Mouse (Mus musculus): ENCODE results near the gene Slain1. TPM values are rescaled to one million over a fixed set of nuclear protein-coding genes. Genes with fewer than 3 reads are reported as not detected.

Slain1 gene
- polyA plus RNA-seq, 1 experiment from 2014 or later: 2.4 TPM

GRCm38 (mm10) chr14:103720637-103721355 is 70.8 kb downstream of the Slain1 start:
- H3K9me3 ChIP-seq (ENCODE audit: low read depth, low read length): no peaks in the 10 kb centered on the region
- ATAC-seq (ENCODE audit: insufficient read depth): peak; percentile 56; the same call in 1 of the 2 replicates
- H3K27me3 ChIP-seq (ENCODE audit: insufficient read depth, low read length): no peaks in the 10 kb centered on the region
- DNase-seq: peak; percentile 92
- H3K36me3 ChIP-seq (ENCODE audit: insufficient read depth): no peaks in the 10 kb centered on the region
- no peak overlapping the region for H3K4me2 ChIP-seq
- no peak overlapping the region for H3K9ac ChIP-seq
- H3K27ac ChIP-seq (ENCODE audit: low read depth): no peak overlapping the region
- 50% methylated on average over 13 of the region's 13 CpGs for WGBS
- no peak overlapping the region for H3K4me3 ChIP-seq (ENCODE audit: low read depth, low read length)
- TF ChIP-seq CTCF (IDR thresholded peaks at IDR 0.05; ENCODE audit: low read depth): peak; percentile 60
- H3K4me1 ChIP-seq (ENCODE audit: insufficient read depth): no peaks in the 10 kb centered on the region

- 87% methylated on average over 9 of the region's 9 CpGs for WGBS
- no peak overlapping the region for H3K9ac ChIP-seq
- no peak for ATAC-seq (ENCODE audit: insufficient read depth)
- H3K4me3 ChIP-seq (ENCODE audit: low read depth, low read length): no peak overlapping the region
- H3K36me3 ChIP-seq (ENCODE audit: insufficient read depth): no peaks in the 10 kb centered on the region
- H3K27me3 ChIP-seq (ENCODE audit: insufficient read depth, low read length): no peaks in the 10 kb centered on the region
- H3K9me3 ChIP-seq (ENCODE audit: low read depth, low read length): no peaks in the 10 kb centered on the region
- no peak overlapping the region for H3K27ac ChIP-seq (ENCODE audit: low read depth)
- DNase-seq: no peak
- no peaks in the 10 kb centered on the region for H3K4me1 ChIP-seq (ENCODE audit: insufficient read depth)
- TF ChIP-seq CTCF (IDR thresholded peaks at IDR 0.05; ENCODE audit: low read depth): no peak
- no peak overlapping the region for H3K4me2 ChIP-seq
Observed at GRCm38 (mm10) chr14:103723314-103723713, 73.3 kb downstream of the Slain1 start.

DNA sequence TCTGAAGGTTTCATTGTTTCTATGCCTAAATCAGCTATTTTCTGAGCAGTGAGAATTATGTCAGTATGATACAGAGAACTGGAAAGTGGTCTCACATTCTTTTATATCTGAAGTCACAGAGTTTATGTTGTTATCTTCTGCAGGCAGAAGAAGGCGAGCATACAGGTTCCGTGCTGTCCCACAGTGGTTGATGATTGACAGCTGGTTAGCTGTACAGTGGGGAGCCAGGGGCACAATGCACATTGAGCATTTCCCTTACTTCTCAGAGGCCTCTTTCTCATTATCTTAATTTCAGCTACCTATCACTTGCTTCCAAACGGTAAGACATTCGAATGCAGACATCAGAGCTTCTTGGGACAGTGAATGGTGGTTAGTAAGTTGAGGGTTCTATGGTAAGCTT is 73.8 kb downstream of the Slain1 start:
- WGBS: 71% methylated on average over 4 of the region's 4 CpGs
- Histone ChIP-seq H3K4me2 (no peak overlapping the region), H3K36me3 (ENCODE audit: insufficient read depth) (no peaks in the 10 kb centered on the region), H3K9ac (no peak overlapping the region), H3K9me3 (ENCODE audit: low read depth, low read length) (no peaks in the 10 kb centered on the region), H3K27ac (ENCODE audit: low read depth) (no peak overlapping the region), H3K4me1 (ENCODE audit: insufficient read depth) (no peaks in the 10 kb centered on the region), H3K4me3 (ENCODE audit: low read depth, low read length) (no peak overlapping the region), H3K27me3 (ENCODE audit: insufficient read depth, low read length) (no peaks in the 10 kb centered on the region)
- ATAC-seq (ENCODE audit: insufficient read depth) (no peak), DNase-seq (no peak)
- TF ChIP-seq CTCF (IDR thresholded peaks at IDR 0.05; ENCODE audit: low read depth): no peak

DNA sequence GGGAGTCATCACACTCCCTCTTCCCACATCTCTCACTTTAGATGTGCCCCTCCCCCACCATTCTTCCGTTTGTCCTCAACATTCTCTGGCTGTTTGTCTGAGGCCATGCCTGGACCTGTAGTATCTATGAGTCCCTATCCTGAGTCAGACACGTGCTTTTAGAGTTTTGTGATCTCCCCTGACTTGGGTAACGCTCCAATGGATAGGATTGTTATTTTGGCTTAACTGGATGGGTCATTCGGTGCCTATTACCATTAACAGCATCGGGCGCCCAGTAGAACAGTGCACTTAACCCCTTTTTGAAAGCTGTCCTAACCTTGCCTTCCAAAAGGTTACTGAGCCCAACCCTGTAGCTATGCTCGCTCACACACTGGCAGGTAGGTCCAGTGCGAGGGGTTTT is 78.5 kb downstream of the Slain1 start:
- no peak for DNase-seq
- Histone ChIP-seq H3K27ac (ENCODE audit: low read depth) (no peak overlapping the region), H3K36me3 (ENCODE audit: insufficient read depth) (no peaks in the 10 kb centered on the region), H3K9me3 (ENCODE audit: low read depth, low read length) (no peaks in the 10 kb centered on the region), H3K4me2 (no peak overlapping the region), H3K4me1 (ENCODE audit: insufficient read depth) (no peaks in the 10 kb centered on the region), H3K9ac (no peak overlapping the region), H3K27me3 (ENCODE audit: insufficient read depth, low read length) (no peaks in the 10 kb centered on the region), H3K4me3 (ENCODE audit: low read depth, low read length) (no peak overlapping the region)
- ATAC-seq (ENCODE audit: insufficient read depth): no peak
- no peak for TF ChIP-seq CTCF (IDR thresholded peaks at IDR 0.05; ENCODE audit: low read depth)
- WGBS: 88% methylated on average over 8 of the region's 8 CpGs

DNA sequence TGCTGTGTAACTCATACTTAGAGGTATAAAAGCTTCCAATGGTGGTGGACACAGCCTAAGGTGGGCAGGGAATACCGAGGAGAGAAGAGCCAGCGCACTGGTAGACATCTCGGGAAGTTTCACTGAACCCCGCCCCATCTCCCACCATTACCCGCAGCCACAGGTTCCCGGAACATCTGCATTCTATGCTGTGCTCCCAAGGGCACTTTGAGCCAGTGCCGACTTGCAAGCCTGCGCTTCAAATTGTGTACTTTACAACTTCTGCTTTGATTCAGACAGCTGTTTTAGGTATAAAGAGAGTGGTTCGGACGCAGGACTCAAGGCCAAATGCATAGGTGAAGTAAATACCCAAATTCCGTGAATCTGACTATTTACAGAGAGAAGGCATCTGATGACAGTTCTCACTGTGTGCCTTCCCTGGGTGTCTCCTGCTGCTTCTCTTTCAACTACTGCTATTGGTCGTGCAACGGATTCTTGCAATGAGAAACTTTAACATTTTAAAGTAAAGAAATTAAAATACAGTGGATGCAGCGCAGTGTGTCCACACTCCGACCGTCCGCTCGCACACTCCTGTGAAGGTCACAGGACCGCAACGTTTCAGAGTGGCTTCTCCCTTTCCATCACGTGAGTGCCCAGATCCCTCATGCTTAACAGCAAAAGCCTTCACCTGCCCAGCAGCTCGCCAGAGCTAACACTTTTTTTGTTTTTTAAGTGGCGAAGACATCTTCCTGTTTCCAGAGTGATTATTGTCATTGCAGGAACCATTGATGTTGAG is 79.1 kb downstream of the Slain1 start:
- DNase-seq (no peak), ATAC-seq (ENCODE audit: insufficient read depth) (no peak)
- Histone ChIP-seq H3K9me3 (ENCODE audit: low read depth, low read length) (no peaks in the 10 kb centered on the region), H3K27me3 (ENCODE audit: insufficient read depth, low read length) (no peaks in the 10 kb centered on the region), H3K4me2 (no peak overlapping the region), H3K4me3 (ENCODE audit: low read depth, low read length) (no peak overlapping the region), H3K27ac (ENCODE audit: low read depth) (no peak overlapping the region), H3K9ac (no peak overlapping the region), H3K36me3 (ENCODE audit: insufficient read depth) (no peaks in the 10 kb centered on the region), H3K4me1 (ENCODE audit: insufficient read depth) (no peaks in the 10 kb centered on the region)
- 73% methylated on average over 23 of the region's 23 CpGs for WGBS
- no peak for TF ChIP-seq CTCF (IDR thresholded peaks at IDR 0.05; ENCODE audit: low read depth)

- Histone ChIP-seq H3K9ac (no peak overlapping the region), H3K4me3 (ENCODE audit: low read depth, low read length) (no peak overlapping the region), H3K4me2 (no peak overlapping the region), H3K27ac (ENCODE audit: low read depth) (no peak overlapping the region), H3K36me3 (ENCODE audit: insufficient read depth) (no peaks in the 10 kb centered on the region), H3K27me3 (ENCODE audit: insufficient read depth, low read length) (no peaks in the 10 kb centered on the region), H3K4me1 (ENCODE audit: insufficient read depth) (no peaks in the 10 kb centered on the region), H3K9me3 (ENCODE audit: low read depth, low read length) (no peaks in the 10 kb centered on the region)
- 41% methylated on average over 11 of the region's 11 CpGs for WGBS
- no peak for TF ChIP-seq CTCF (IDR thresholded peaks at IDR 0.05; ENCODE audit: low read depth)
- ATAC-seq (ENCODE audit: insufficient read depth): no peak
- DNase-seq: peak; percentile 17
Observed at GRCm38 (mm10) chr14:103729760-103730367, 79.8 kb downstream of the Slain1 start.

GRCm38 (mm10) chr14:103732626-103733025 is 82.6 kb downstream of the Slain1 start:
- H3K27me3 ChIP-seq (ENCODE audit: insufficient read depth, low read length): no peaks in the 10 kb centered on the region
- no peak overlapping the region for H3K4me2 ChIP-seq
- H3K4me3 ChIP-seq (ENCODE audit: low read depth, low read length): no peak overlapping the region
- H3K9ac ChIP-seq: no peak overlapping the region
- H3K9me3 ChIP-seq (ENCODE audit: low read depth, low read length): no peaks in the 10 kb centered on the region
- no peak for ATAC-seq (ENCODE audit: insufficient read depth)
- H3K36me3 ChIP-seq (ENCODE audit: insufficient read depth): no peaks in the 10 kb centered on the region
- 70% methylated on average over 1 of the region's 1 CpGs for WGBS
- H3K4me1 ChIP-seq (ENCODE audit: insufficient read depth): no peaks in the 10 kb centered on the region
- TF ChIP-seq CTCF (IDR thresholded peaks at IDR 0.05; ENCODE audit: low read depth): peak; percentile 33
- no peak for DNase-seq
- no peak overlapping the region for H3K27ac ChIP-seq (ENCODE audit: low read depth)
